Mouse (Mus musculus) liver, embryonic 11.5 days (tissue): ENCODE data around the gene Prkag2. TPM values are rescaled to one million over a fixed set of nuclear protein-coding genes. Genes with fewer than 3 reads are reported as not detected.

ENCODE experiments used
- ATAC-seq: fragments of 200-750 bp; cut with Nextera tagmentation; replicated peaks from 2 replicates; pipeline ENCODE4 v1.8.0; 2017; ENCODE audit warnings: moderate number of reproducible peaks, mild to moderate bottlenecking, moderate TSS enrichment, moderate library complexity; ENCODE audit not compliant: low FRiP score
- DNase-seq: peaks from one replicate; pipeline ENCODE4 v3.0.0-alpha.2; 2017; ENCODE audit warnings: low spot score
- H3K27ac ChIP-seq: fragments of 300-500 bp; sonication (generic); 2 replicates; pipeline ENCODE4 v1.5.1; 2014; ENCODE audit warnings: mild to moderate bottlenecking, low read depth, low read length, control low read depth
- H3K27me3 ChIP-seq: fragments of 300-500 bp; sonication (generic); replicated peaks from 2 replicates; pipeline ENCODE4 v1.6.1; 2014; ENCODE audit warnings: low read length, mixed read lengths; ENCODE audit not compliant: control insufficient read depth, insufficient read depth
- H3K36me3 ChIP-seq: fragments of 300-500 bp; sonication (generic); 2 replicates; pipeline ENCODE4 v1.6.1; 2014; ENCODE audit warnings: mild to moderate bottlenecking, low read length, moderate library complexity, mixed read lengths; ENCODE audit not compliant: control insufficient read depth, insufficient read depth
- H3K4me1 ChIP-seq: fragments of 300-500 bp; sonication (generic); replicated peaks from 2 replicates; pipeline ENCODE4 v1.6.1; 2014; ENCODE audit warnings: low read length, mixed read lengths; ENCODE audit not compliant: control insufficient read depth, insufficient read depth
- H3K4me2 ChIP-seq: fragments of 300-500 bp; sonication (generic); 2 replicates; pipeline ENCODE4 v1.6.1; 2014; ENCODE audit warnings: mild to moderate bottlenecking, control low read depth, moderate library complexity
- H3K4me3 ChIP-seq: fragments of 300-500 bp; sonication (generic); 2 replicates; pipeline ENCODE4 v1.5.1; 2014; ENCODE audit warnings: low read depth, low read length, control low read depth
- H3K9ac ChIP-seq: fragments of 300-500 bp; sonication (generic); 2 replicates; pipeline ENCODE4 v1.6.1; 2014; ENCODE audit warnings: low read depth, low read length, control low read depth
- H3K9me3 ChIP-seq: fragments of 300-500 bp; sonication (generic); 2 replicates; pipeline ENCODE4 v1.6.1; 2016; ENCODE audit warnings: low read length, inconsistent platforms, mixed read lengths; ENCODE audit not compliant: control insufficient read depth
- WGBS: fragments of 180-500 bp; shearing (Covaris S2); extraction: QIAGEN DNeasy Blood & Tissue Kit; methylation state at CpG from one replicate; pipeline ENCODE4 v1.1.7; 2014; 5-methylcytosine and 5-hydroxymethylcytosine counted together
- polyA plus RNA-seq: library from polyadenylated mRNA; unstranded; fragments of >200 nt; fragmentation: Nextera tagmentation; extraction: Ambion mirVana; gene quantifications from 2 replicates; pipeline ENCODE4 v1.2.1, GENCODE M21; 2014

The Prkag2 gene
- polyA plus RNA-seq, 1 experiment from 2014 or later, result 12.8 TPM

- DNase-seq (no peak), ATAC-seq (no peak)
- Histone ChIP-seq H3K9ac (no peak overlapping the region), H3K4me2 (no peak overlapping the region), H3K4me3 (no peak overlapping the region), H3K9me3 (no peaks in the 10 kb centered on the region), H3K4me1 (peaks cover 24% of the 10 kb centered on the region), H3K27me3 (no peaks in the 10 kb centered on the region), H3K27ac (no peak overlapping the region), H3K36me3 (no peaks in the 10 kb centered on the region)
- WGBS, result 76% methylated on average over 8 of the region's 8 CpGs
Measured at GRCm38 (mm10) chr5:24930831-24931577, 169.4 kb downstream of the Prkag2 start.

- Histone ChIP-seq H3K9ac (no peak overlapping the region), H3K36me3 (no peaks in the 10 kb centered on the region), H3K4me3 (no peak overlapping the region), H3K27ac (no peak overlapping the region), H3K27me3 (no peaks in the 10 kb centered on the region), H3K4me2 (no peak overlapping the region), H3K9me3 (no peaks in the 10 kb centered on the region), H3K4me1 (peaks cover 24% of the 10 kb centered on the region)
- no peak for ATAC-seq
- WGBS, result 87% methylated on average over 4 of the region's 4 CpGs
- DNase-seq, result no peak
Measured at GRCm38 (mm10) chr5:24928816-24929215, 171.6 kb downstream of the Prkag2 start.

- Histone ChIP-seq H3K9ac (peak overlapping the region; percentile 20; the same call in 1 of the 2 replicates), H3K4me1 (peaks cover 24% of the 10 kb centered on the region)
Measured at GRCm38 (mm10) chr5:24927706-24928105, 172.7 kb downstream of the Prkag2 start.

GRCm38 (mm10) chr5:24919155-24919554 lies 181.3 kb downstream of the Prkag2 start:
- Histone ChIP-seq H3K4me3 (no peak overlapping the region), H3K4me2 (no peak overlapping the region), H3K27me3 (no peaks in the 10 kb centered on the region), H3K4me1 (peaks cover 3% of the 10 kb centered on the region; the same call in 1 of the 2 replicates), H3K36me3 (no peaks in the 10 kb centered on the region), H3K9ac (no peak overlapping the region), H3K27ac (no peak overlapping the region), H3K9me3 (no peaks in the 10 kb centered on the region)
- DNase-seq (no peak), ATAC-seq (no peak)
- WGBS, result 78% methylated on average over 1 of the region's 1 CpGs

More at GRCm38 (mm10) chr5:24927706-24928105, 172.7 kb downstream of the Prkag2 start:
- DNase-seq (peak; percentile 61), ATAC-seq (peak; percentile 95)
- Histone ChIP-seq H3K4me3 (no peak overlapping the region), H3K4me2 (peak overlapping the region; percentile 49), H3K27ac (peak overlapping the region; percentile 67), H3K9me3 (no peaks in the 10 kb centered on the region), H3K27me3 (no peaks in the 10 kb centered on the region), H3K36me3 (no peaks in the 10 kb centered on the region)
- WGBS, result 5% methylated on average over 8 of the region's 8 CpGs

GRCm38 (mm10) chr5:24916511-24916910 lies 183.9 kb downstream of the Prkag2 start:
- no peak overlapping the region for H3K4me3 ChIP-seq
- H3K36me3 ChIP-seq, result no peaks in the 10 kb centered on the region
- 61% methylated on average over 4 of the region's 4 CpGs for WGBS
- no peak for DNase-seq
- no peak for ATAC-seq
- H3K9me3 ChIP-seq, result no peaks in the 10 kb centered on the region
- no peak overlapping the region for H3K4me2 ChIP-seq
- no peaks in the 10 kb centered on the region for H3K27me3 ChIP-seq
- H3K9ac ChIP-seq, result no peak overlapping the region
- H3K4me1 ChIP-seq, result peaks cover 6% of the 10 kb centered on the region
- no peak overlapping the region for H3K27ac ChIP-seq

- Histone ChIP-seq H3K27ac (no peak overlapping the region), H3K4me2 (no peak overlapping the region), H3K4me3 (no peak overlapping the region), H3K36me3 (no peaks in the 10 kb centered on the region), H3K9me3 (no peaks in the 10 kb centered on the region), H3K27me3 (no peaks in the 10 kb centered on the region), H3K4me1 (peaks cover 6% of the 10 kb centered on the region), H3K9ac (no peak overlapping the region)
- WGBS, result 48% methylated on average over 5 of the region's 5 CpGs
- ATAC-seq (0 out of 2 replicates have a peak, but pooled peaks have one; percentile 31), DNase-seq (no peak)
Measured at GRCm38 (mm10) chr5:24915119-24915518, 185.3 kb downstream of the Prkag2 start.

GRCm38 (mm10) chr5:24913656-24914055 lies 186.8 kb downstream of the Prkag2 start:
- Histone ChIP-seq H3K9me3 (no peaks in the 10 kb centered on the region), H3K4me1 (peaks cover 6% of the 10 kb centered on the region), H3K27me3 (no peaks in the 10 kb centered on the region), H3K36me3 (no peaks in the 10 kb centered on the region), H3K4me3 (no peak overlapping the region), H3K27ac (no peak overlapping the region), H3K9ac (no peak overlapping the region), H3K4me2 (no peak overlapping the region)
- WGBS, result 77% methylated on average over 6 of the region's 6 CpGs
- no peak for ATAC-seq
- DNase-seq, result no peak

GRCm38 (mm10) chr5:24908820-24909716 lies 191.4 kb downstream of the Prkag2 start:
- peak overlapping the region; percentile 86 for H3K4me2 ChIP-seq
- peak overlapping the region; percentile 75 for H3K27ac ChIP-seq
- H3K9ac ChIP-seq, result peak overlapping the region; percentile 68
- peak; percentile 53 for DNase-seq
- H3K9me3 ChIP-seq, result no peaks in the 10 kb centered on the region
- H3K4me3 ChIP-seq, result peak overlapping the region; percentile 87
- no peaks in the 10 kb centered on the region for H3K27me3 ChIP-seq
- WGBS, result 10% methylated on average over 16 of the region's 19 CpGs
- no peaks in the 10 kb centered on the region for H3K36me3 ChIP-seq
- no peak for ATAC-seq
- H3K4me1 ChIP-seq, result peaks cover 9% of the 10 kb centered on the region
